Mouse (Mus musculus): ENCODE measurements around the gene Pfpl.

DNA sequence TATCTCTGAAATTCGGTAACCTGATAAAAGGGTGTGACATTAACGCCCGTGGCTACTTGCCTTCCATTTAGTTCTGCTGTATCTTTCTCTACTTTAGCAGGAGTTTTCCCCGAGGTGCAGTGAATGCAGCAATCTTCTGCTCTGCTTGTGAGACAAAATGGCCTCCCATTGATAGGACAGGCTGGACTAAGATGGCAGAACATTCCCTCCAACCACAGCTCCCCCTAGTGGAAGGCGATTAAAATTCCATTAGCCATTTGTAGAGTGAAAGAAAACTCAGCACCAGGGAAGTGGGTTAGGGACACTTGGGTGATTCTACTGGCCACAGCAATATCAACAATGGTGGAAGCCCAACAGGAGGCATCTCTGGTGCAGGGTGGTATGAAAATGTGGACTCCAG lies 39.7 kb downstream of the Pfpl start:
- TF ChIP-seq CTCF (IDR thresholded peaks at IDR 0.05; ENCODE audit: low read depth) (peak; percentile 67), EP300 (IDR thresholded peaks at IDR 0.05; ENCODE audit: low read depth) (no peak)

Data from liver, postnatal 0 days (tissue).